Mouse (Mus musculus) heart, postnatal 0 days (tissue): ENCODE measurements around the gene Stx4a.
"Not testable (repeated sequence)": the region's sequence is repeated elsewhere in the genome, so short reads cannot be mapped to it uniquely, and the experiment has no call there.

Experiments used
- CTCF ChIP-seq: IDR thresholded peaks from 2 replicates; pipeline ENCODE4 v1.5.1; 2016; ENCODE audit warnings: antibody characterized with exemption, control low read depth, low read depth
- EP300 ChIP-seq: IDR thresholded peaks from 2 replicates; pipeline ENCODE4 v1.6.1; 2016; ENCODE audit warnings: antibody characterized with exemption, low read depth

DNA sequence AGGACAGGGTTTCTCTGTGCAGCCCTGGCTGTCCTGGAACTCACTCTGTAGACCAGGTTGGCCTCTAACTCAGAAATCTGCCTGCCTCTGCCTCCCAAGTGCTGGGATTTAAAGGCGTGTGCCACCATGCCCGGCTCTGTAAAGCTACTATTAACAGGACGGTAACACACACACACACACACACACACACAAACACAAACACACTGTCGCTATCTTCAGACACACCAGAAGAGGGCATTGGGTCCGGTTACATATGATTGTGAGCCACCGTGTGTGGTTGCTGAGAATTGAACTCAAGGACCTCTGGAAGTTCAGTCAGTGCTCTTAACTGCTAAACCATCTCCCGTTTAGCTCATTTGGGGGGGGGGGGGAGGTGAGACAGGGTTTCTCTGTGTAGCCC is 71.8 kb downstream of the Stx4a start:
- not testable (repeated sequence) for TF ChIP-seq CTCF, EP300
